Mouse (Mus musculus) liver, adult 2 months (tissue): Measurements from ENCODE around the gene Atp6v1e2. TPM values are rescaled to one million over a fixed set of nuclear protein-coding genes. Genes with fewer than 3 reads are reported as not detected.
A peak's percentile ranks its signal among the peaks of the same experiment; 100 is the strongest.

Experiments
- DNase-seq: peaks from one replicate; pipeline ENCODE4 v3.0.0-alpha.2; 2011; ENCODE audit warnings: low read depth, low spot score; ENCODE audit errors: extremely low read depth
- H3K27ac ChIP-seq: fragments of 200-500 bp; replicated peaks from 2 replicates; pipeline ENCODE4 v1.5.1; 2012; ENCODE audit warnings: low read depth, mild to moderate bottlenecking, control low read depth, inconsistent platforms, low read length; ENCODE audit not compliant: insufficient read depth
- H3K27me3 ChIP-seq: fragments of 200-500 bp; 2 replicates; pipeline ENCODE4 v1.6.1; 2012; ENCODE audit warnings: mild to moderate bottlenecking, moderate library complexity, low read length, inconsistent platforms; ENCODE audit not compliant: control insufficient read depth, insufficient read depth
- H3K36me3 ChIP-seq: fragments of 200-500 bp; 2 replicates; pipeline ENCODE4 v1.6.1; 2012; ENCODE audit warnings: low read length, inconsistent platforms; ENCODE audit not compliant: control insufficient read depth, insufficient read depth
- H3K4me1 ChIP-seq: fragments of 200-500 bp; 2 replicates; pipeline ENCODE4 v1.6.1; 2011; ENCODE audit warnings: low read length; ENCODE audit not compliant: control insufficient read depth, insufficient read depth
- H3K4me3 ChIP-seq: fragments of 200-500 bp; 2 replicates; pipeline ENCODE4 v1.5.1; 2011; ENCODE audit warnings: low read depth, mild to moderate bottlenecking, control low read depth, low read length, moderate library complexity; ENCODE audit not compliant: insufficient read depth
- H3K79me2 ChIP-seq: fragments of 200-500 bp; 2 replicates; pipeline ENCODE4 v1.6.1; 2012; ENCODE audit warnings: inconsistent platforms, mild to moderate bottlenecking, low read length, moderate library complexity; ENCODE audit not compliant: control insufficient read depth, insufficient read depth
- H3K9ac ChIP-seq: fragments of 200-500 bp; 2 replicates; pipeline ENCODE4 v1.6.1; 2012; ENCODE audit warnings: low read depth, mild to moderate bottlenecking, control low read depth, inconsistent platforms, low read length
- CTCF ChIP-seq: fragments of 200-500 bp; IDR thresholded peaks from 2 replicates; pipeline ENCODE4 v1.5.1; 2011; ENCODE audit warnings: low read depth, low read length, control low read depth
- POLR2A ChIP-seq: fragments of 200-500 bp; IDR thresholded peaks from 2 replicates; pipeline ENCODE4 v1.6.1; 2011; ENCODE audit warnings: low read length, control low read depth; ENCODE audit not compliant: insufficient read depth; ENCODE audit errors: extremely low read depth
- WGBS: fragments of 180-500 bp; shearing (Covaris S2); methylation state at CpG from one replicate; pipeline ENCODE4 v1.1.7; 2018; 5-methylcytosine and 5-hydroxymethylcytosine counted together
- polyA plus RNA-seq: library from polyadenylated mRNA; depleted of rRNA; stranded (reverse); fragments of >200 nt; gene quantifications from 2 replicates; pipeline ENCODE4 v1.2.3, GENCODE M21; 2012
- total RNA-seq: library from RNA; depleted of rRNA; stranded (reverse); fragments of >200 nt; gene quantifications from 2 replicates; pipeline ENCODE4 v1.2.3, GENCODE M21; 2014

Gene Atp6v1e2
- total and polyA plus RNA-seq, 2 experiments = not detected

GRCm38 (mm10) chr17:86967536-86968525 is 20.1 kb upstream of the Atp6v1e2 start:
- Histone ChIP-seq H3K36me3 (no peaks in the 10 kb centered on the region), H3K27ac (no peak overlapping the region), H3K4me3 (no peak overlapping the region), H3K9ac (no peak overlapping the region), H3K4me1 (no peaks in the 10 kb centered on the region; the same call in 1 of the 2 replicates), H3K79me2 (no peaks in the 10 kb centered on the region), H3K27me3 (no peaks in the 10 kb centered on the region)
- 85% methylated on average over 10 of the region's 10 CpGs for WGBS
- no peak for TF ChIP-seq POLR2A
- no peak for TF ChIP-seq CTCF
- DNase-seq = no peak

- Histone ChIP-seq H3K4me3 (no peak overlapping the region), H3K79me2 (no peaks in the 10 kb centered on the region), H3K27me3 (no peaks in the 10 kb centered on the region), H3K4me1 (no peaks in the 10 kb centered on the region; the same call in 1 of the 2 replicates), H3K36me3 (no peaks in the 10 kb centered on the region), H3K27ac (no peak overlapping the region), H3K9ac (no peak overlapping the region)
- WGBS = 96% methylated on average over 12 of the region's 12 CpGs
- DNase-seq = no peak
- TF ChIP-seq POLR2A (no peak), CTCF (no peak)
These were observed 19.4 kb upstream of the Atp6v1e2 start for GRCm38 (mm10) chr17:86967048-86967447.

GRCm38 (mm10) chr17:86966040-86966439 is 18.3 kb upstream of the Atp6v1e2 start:
- no peak for DNase-seq
- Histone ChIP-seq H3K9ac (no peak overlapping the region), H3K27me3 (no peaks in the 10 kb centered on the region), H3K4me3 (no peak overlapping the region), H3K27ac (no peak overlapping the region), H3K36me3 (no peaks in the 10 kb centered on the region), H3K79me2 (no peaks in the 10 kb centered on the region), H3K4me1 (no peaks in the 10 kb centered on the region; the same call in 1 of the 2 replicates)
- 79% methylated on average over 10 of the region's 10 CpGs for WGBS
- TF ChIP-seq POLR2A (no peak), CTCF (no peak)

- H3K4me3 ChIP-seq = no peak overlapping the region
These were observed 17.4 kb upstream of the Atp6v1e2 start for GRCm38 (mm10) chr17:86965121-86965520.

GRCm38 (mm10) chr17:86964502-86964901 is 16.8 kb upstream of the Atp6v1e2 start:
- H3K4me3 ChIP-seq = no peak overlapping the region
- no peaks in the 10 kb centered on the region for H3K79me2 ChIP-seq
- TF ChIP-seq CTCF (no peak), POLR2A (no peak)
- DNase-seq = peak; percentile 29
- no peak overlapping the region for H3K27ac ChIP-seq
- no peaks in the 10 kb centered on the region for H3K27me3 ChIP-seq
- WGBS = 27% methylated on average over 10 of the region's 10 CpGs
- no peaks in the 10 kb centered on the region for H3K36me3 ChIP-seq
- no peaks in the 10 kb centered on the region; the same call in 1 of the 2 replicates for H3K4me1 ChIP-seq
- no peak overlapping the region for H3K9ac ChIP-seq

More at GRCm38 (mm10) chr17:86965121-86965520, 17.4 kb upstream of the Atp6v1e2 start:
- 94% methylated on average over 8 of the region's 8 CpGs for WGBS
- Histone ChIP-seq H3K79me2 (no peaks in the 10 kb centered on the region), H3K27me3 (no peaks in the 10 kb centered on the region), H3K27ac (no peak overlapping the region), H3K4me1 (no peaks in the 10 kb centered on the region; the same call in 1 of the 2 replicates), H3K36me3 (no peaks in the 10 kb centered on the region), H3K9ac (no peak overlapping the region)
- no peak for DNase-seq
- TF ChIP-seq POLR2A (no peak), CTCF (no peak)
